In genomic region chr19:47019326-47019725, GRCm38 (mm10) we compare ENCODE assay signal across 12 mouse cellular contexts. TPM values are rescaled to one million over a fixed set of nuclear protein-coding genes. Genes with fewer than 3 reads are reported as not detected.
DNase-seq lines count a peak whose midpoint lies in the region; ATAC-seq lines count a peak whose summit lies in the region.
"Had no signal": no experiment of that assay in that cellular context is flagged by ENCODE, and none has a peak within 500 bp of the region (broad histone marks: within the 10 kb centered on the region; RNA-seq: fewer than 3 reads in every experiment).

No protein-coding gene starts in this region.

- H3K4me3 ChIP-seq in forebrain, embryonic 14.5 days (ENCODE audit: low read depth, low read length) = peak overlapping the region; percentile 70
- peak overlapping the region; percentile 61 for H3K4me3 ChIP-seq in midbrain, embryonic 12.5 days
- H3K4me3 ChIP-seq: heart, embryonic 13.5 days had no signal

- no peak for ATAC-seq in forebrain, embryonic 14.5 days
- ATAC-seq in midbrain, embryonic 12.5 days (ENCODE audit: low FRiP score, low read depth) = peak; percentile 76

- H3K9me3 ChIP-seq in forebrain, embryonic 14.5 days (replicated peaks; ENCODE audit: control insufficient read depth, low read length) = no peaks in the 10 kb centered on the region
- H3K9me3 ChIP-seq in midbrain, embryonic 12.5 days = no peaks in the 10 kb centered on the region
- H3K9me3 ChIP-seq: heart, embryonic 13.5 days had no signal

- H3K27me3 ChIP-seq in forebrain, embryonic 14.5 days (replicated peaks; ENCODE audit: control insufficient read depth, insufficient read depth, low read length) = peaks cover 13% of the 10 kb centered on the region
- H3K27me3 ChIP-seq in midbrain, embryonic 12.5 days = peaks cover 30% of the 10 kb centered on the region

- peaks cover 36% of the 10 kb centered on the region for H3K36me3 ChIP-seq in forebrain, embryonic 14.5 days (ENCODE audit: control insufficient read depth, insufficient read depth, low read length)
- H3K36me3 ChIP-seq in midbrain, embryonic 12.5 days = peaks cover 18% of the 10 kb centered on the region
- H3K36me3 ChIP-seq: heart, embryonic 13.5 days had no signal

- no peaks in the 10 kb centered on the region for H3K4me1 ChIP-seq in forebrain, embryonic 14.5 days (ENCODE audit: control insufficient read depth, insufficient read depth, low read length)
- H3K4me1 ChIP-seq in midbrain, embryonic 12.5 days = peaks cover 19% of the 10 kb centered on the region

- peak overlapping the region; percentile 59; the same call in 1 of the 2 replicates for H3K9ac ChIP-seq in forebrain, embryonic 14.5 days (ENCODE audit: low read length)
- H3K9ac ChIP-seq in midbrain, embryonic 12.5 days (replicated peaks) = peak overlapping the region; percentile 55
- H3K9ac ChIP-seq: heart, embryonic 13.5 days had no signal

- 26% methylated on average over 6 of the region's 6 CpGs for WGBS in forebrain, embryonic 14.5 days
- WGBS in midbrain, embryonic 12.5 days = 24% methylated on average over 6 of the region's 6 CpGs

- peak overlapping the region; percentile 71 for H3K4me2 ChIP-seq in forebrain, embryonic 14.5 days (ENCODE audit: low read length)
- H3K4me2 ChIP-seq in midbrain, embryonic 12.5 days (replicated peaks) = peak overlapping the region; percentile 58
- H3K4me2 ChIP-seq: heart, embryonic 13.5 days; liver, embryonic 11.5 days had no signal

- DNase-seq in testis, postnatal 14 days (ENCODE audit: low spot score) = peak; percentile 34
- no peak for DNase-seq in testis, postnatal 10 days (ENCODE audit: low spot score)
- peak; percentile 31 for DNase-seq in forebrain, embryonic 14.5 days (ENCODE audit: low spot score)
- no peak for DNase-seq in thymus, postnatal 25 days
- DNase-seq in adrenal gland, postnatal 14 days = no peak
- DNase-seq in T-cell, adult 2 months (ENCODE audit: low spot score) = no peak
- DNase-seq in left cerebral cortex, adult 11 months (ENCODE audit: low spot score) = no peak

- H3K27ac ChIP-seq in forebrain, embryonic 14.5 days (ENCODE audit: low read depth, low read length) = peak overlapping the region; percentile 40; the same call in 1 of the 2 replicates
- H3K27ac ChIP-seq in midbrain, embryonic 12.5 days (replicated peaks) = peak overlapping the region; percentile 82
- H3K27ac ChIP-seq: heart, embryonic 13.5 days; kidney, postnatal 0 days had no signal

RNA-seq across cellular contexts. Expression of gene Nt5c2, which starts 4.4 kb away (rescaled TPM):
- 84.2 and 86.2 TPM in 2 replicates for polyA plus RNA-seq in forebrain, embryonic 14.5 days (2014; fragmentation: Nextera tagmentation; extraction: Ambion mirVana)
- 79.8 and 84.8 TPM in 2 replicates for polyA plus RNA-seq in midbrain, embryonic 12.5 days (2016; fragmentation: Nextera tagmentation; extraction: Ambion mirVana)
- 79.8 and 82.3 TPM in 2 replicates for total RNA-seq in adrenal gland, postnatal 14 days (2021)

RNA-seq across cellular contexts. Expression of gene Ina, which starts 4.8 kb away (rescaled TPM):
- polyA plus RNA-seq in forebrain, embryonic 14.5 days (2014; fragmentation: Nextera tagmentation; extraction: Ambion mirVana) = 253 and 297 TPM in 2 replicates
- polyA plus RNA-seq in midbrain, embryonic 12.5 days (2016; fragmentation: Nextera tagmentation; extraction: Ambion mirVana) = 368 and 390 TPM in 2 replicates
- total RNA-seq in adrenal gland, postnatal 14 days (2021) = 7.5 and 9.6 TPM in 2 replicates
- total RNA-seq: megakaryocyte progenitor cell, adult 5-6 weeks had no signal

RNA-seq across cellular contexts. Expression of gene Pcgf6, which starts 31.4 kb away (rescaled TPM):
- polyA plus RNA-seq in forebrain, embryonic 14.5 days (2014; fragmentation: Nextera tagmentation; extraction: Ambion mirVana) = 20.4 and 23.0 TPM in 2 replicates
- polyA plus RNA-seq in midbrain, embryonic 12.5 days (2016; fragmentation: Nextera tagmentation; extraction: Ambion mirVana) = 32.6 and 33.8 TPM in 2 replicates
- 8.4 and 9.4 TPM in 2 replicates for total RNA-seq in adrenal gland, postnatal 14 days (2021)

RNA-seq across cellular contexts. Expression of gene Taf5, which starts 48.2 kb away (rescaled TPM):
- polyA plus RNA-seq in forebrain, embryonic 14.5 days (2014; fragmentation: Nextera tagmentation; extraction: Ambion mirVana) = 8.4 and 10.2 TPM in 2 replicates
- 11.6 and 12.1 TPM in 2 replicates for polyA plus RNA-seq in midbrain, embryonic 12.5 days (2016; fragmentation: Nextera tagmentation; extraction: Ambion mirVana)
- 4.3 and 4.6 TPM in 2 replicates for total RNA-seq in adrenal gland, postnatal 14 days (2021)

Comparison
In these comparisons a context has a peak if more than half of its experiments do, and no peak if none do; other contexts are left out.
1. DNase-seq: peak in testis, postnatal 14 days (single experiment) and forebrain, embryonic 14.5 days (single experiment); none in testis, postnatal 10 days (single experiment), thymus, postnatal 25 days (single experiment), adrenal gland, postnatal 14 days (single experiment), T-cell, adult 2 months (single experiment) and left cerebral cortex, adult 11 months (single experiment).